In the genomic region with DNA sequence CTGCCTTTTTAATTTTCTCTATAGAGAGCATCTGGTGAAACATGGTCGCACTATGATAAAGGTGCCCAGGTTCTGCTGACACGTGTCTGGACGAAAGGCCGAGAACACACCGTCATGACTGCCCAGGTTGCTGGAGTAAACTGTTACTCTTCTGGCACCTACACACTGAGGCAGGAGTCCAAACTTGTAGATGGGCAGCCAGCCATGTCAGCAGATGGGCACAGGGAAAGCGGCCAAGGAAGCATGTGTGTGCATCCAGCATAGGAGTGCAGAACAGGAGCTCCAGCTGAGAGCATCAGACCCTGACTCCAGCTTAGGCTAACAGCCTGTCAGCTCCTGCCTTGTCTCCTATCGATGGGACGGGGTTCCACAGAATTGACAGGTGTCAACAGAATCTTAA, we compare ENCODE assay signal across 9 mouse cellular contexts. TPM values are rescaled to one million over a fixed set of nuclear protein-coding genes. Genes with fewer than 3 reads are reported as not detected.
DNase-seq lines count a peak whose midpoint lies in the region; ATAC-seq lines count a peak whose summit lies in the region.
"Had no signal": no experiment of that assay in that cellular context is flagged by ENCODE, and none has a peak within 500 bp of the region (broad histone marks: within the 10 kb centered on the region; RNA-seq: fewer than 3 reads in every experiment).

No protein-coding gene starts in this region.

- 66% methylated on average over 8 of the region's 8 CpGs for WGBS in hindbrain, embryonic 15.5 days

- intact Hi-C loops in left cerebral cortex, postnatal 10 days (cut with DNase I), result no loop called here

- H3K4me3 ChIP-seq in hindbrain, embryonic 15.5 days, result no peak overlapping the region
- H3K4me3 ChIP-seq: neural tube, embryonic 12.5 days had no signal

- H3K9me3 ChIP-seq in hindbrain, embryonic 15.5 days, result no peaks in the 10 kb centered on the region
- H3K9me3 ChIP-seq: neural tube, embryonic 12.5 days had no signal

- H3K4me2 ChIP-seq in hindbrain, embryonic 15.5 days, result no peak overlapping the region
- H3K4me2 ChIP-seq: neural tube, embryonic 12.5 days had no signal

- peak; percentile 91 for ATAC-seq in hindbrain, embryonic 15.5 days (ENCODE audit: low FRiP score, low read depth)

- H3K9ac ChIP-seq in hindbrain, embryonic 15.5 days, result no peak overlapping the region
- H3K9ac ChIP-seq: neural tube, embryonic 12.5 days had no signal

- peak; percentile 33 for DNase-seq in adrenal gland, postnatal 25 days
- DNase-seq in adrenal gland, adult 2 months, result no peak
- DNase-seq in retina, postnatal 7 days (ENCODE audit: low read depth, low spot score), result peak; percentile 17
- no peak for DNase-seq in retina, embryonic 14.5 days (ENCODE audit: low spot score)
- peak; percentile 78 to 80 for DNase-seq in left cerebral cortex, postnatal 10 days (ENCODE audit: extremely low spot score in 1 of 2, low spot score in 2 of 2)
- peak; percentile 19 for DNase-seq in testis, postnatal 14 days (ENCODE audit: low spot score)
- no peak for DNase-seq in thymus, postnatal 0 days (ENCODE audit: low spot score)

- no peaks in the 10 kb centered on the region for H3K4me1 ChIP-seq in hindbrain, embryonic 15.5 days (replicated peaks)
- H3K4me1 ChIP-seq: neural tube, embryonic 12.5 days had no signal

- H3K27ac ChIP-seq in hindbrain, embryonic 15.5 days (replicated peaks), result no peak overlapping the region
- H3K27ac ChIP-seq: neural tube, embryonic 12.5 days had no signal

- no peaks in the 10 kb centered on the region for H3K36me3 ChIP-seq in hindbrain, embryonic 15.5 days
- H3K36me3 ChIP-seq: neural tube, embryonic 12.5 days had no signal

- H3K27me3 ChIP-seq in hindbrain, embryonic 15.5 days, result no peaks in the 10 kb centered on the region
- H3K27me3 ChIP-seq: neural tube, embryonic 12.5 days had no signal

RNA-seq across cellular contexts. Expression of gene Commd3, which starts 37.1 kb away (rescaled TPM):
- 112 and 116 TPM in 2 replicates for total RNA-seq in adrenal gland, postnatal 25 days (2021)
- 100 to 1,000 TPM; 111 to 133 TPM for total RNA-seq in adrenal gland, adult 2 months (2021)
- polyA plus RNA-seq in adrenal gland, adult 2 months (2012; rRNA removed), result 123 and 169 TPM in 2 replicates
- polyA plus RNA-seq in hindbrain, embryonic 15.5 days (2015; fragmentation: Nextera tagmentation; extraction: Ambion mirVana), result 174 and 175 TPM in 2 replicates
- total RNA-seq in left cerebral cortex, postnatal 10 days (2021), result 100 to 1,000 TPM; 116 to 117 TPM
- 275 and 308 TPM in 2 replicates for polyA plus RNA-seq in thymus, postnatal 0 days (2015; fragmentation: Nextera tagmentation; extraction: Ambion mirVana)

RNA-seq across cellular contexts. Expression of gene Bmi1, which starts 41.8 kb away (rescaled TPM):
- total RNA-seq in adrenal gland, postnatal 25 days (2021), result 54.6 and 57.5 TPM in 2 replicates
- 10 to 100 TPM; 63.2 to 86.4 TPM for total RNA-seq in adrenal gland, adult 2 months (2021)
- 7.8 and 11.8 TPM in 2 replicates for polyA plus RNA-seq in adrenal gland, adult 2 months (2012; rRNA removed)
- polyA plus RNA-seq in hindbrain, embryonic 15.5 days (2015; fragmentation: Nextera tagmentation; extraction: Ambion mirVana), result 17.8 and 21.1 TPM in 2 replicates
- 10 to 100 TPM; 33.6 to 38.5 TPM for total RNA-seq in left cerebral cortex, postnatal 10 days (2021)
- polyA plus RNA-seq in thymus, postnatal 0 days (2015; fragmentation: Nextera tagmentation; extraction: Ambion mirVana), result 15.7 TPM in 2 replicates

RNA-seq across cellular contexts. Expression of gene Spag6, which starts 58.8 kb away (rescaled TPM):
- total RNA-seq in adrenal gland, postnatal 25 days (2021), result 0.67 TPM in 1 of 2 replicates, not detected in the other
- total RNA-seq in adrenal gland, adult 2 months (2021), result under 1 TPM; 0.10 to 0.29 TPM
- 1.9 TPM in 1 of 2 replicates, not detected in the other for polyA plus RNA-seq in adrenal gland, adult 2 months (2012; rRNA removed)
- 0.06 and 0.21 TPM in 2 replicates for polyA plus RNA-seq in hindbrain, embryonic 15.5 days (2015; fragmentation: Nextera tagmentation; extraction: Ambion mirVana)
- total RNA-seq in left cerebral cortex, postnatal 10 days (2021), result 1 to 10 TPM; 1.1 to 1.3 TPM
- not detected in 2 replicates for polyA plus RNA-seq in thymus, postnatal 0 days (2015; fragmentation: Nextera tagmentation; extraction: Ambion mirVana)

Comparison
In these comparisons a context has a peak if more than half of its experiments do, and no peak if none do; other contexts are left out.
1. DNase-seq: peak in adrenal gland, postnatal 25 days (single experiment), retina, postnatal 7 days (single experiment), left cerebral cortex, postnatal 10 days (2 of 2) and testis, postnatal 14 days (single experiment); none in adrenal gland, adult 2 months (single experiment), retina, embryonic 14.5 days (single experiment) and thymus, postnatal 0 days (single experiment).